Mouse (Mus musculus) liver, embryonic 15.5 days (tissue): ENCODE results near the gene Map4k1. TPM values are rescaled to one million over a fixed set of nuclear protein-coding genes. Genes with fewer than 3 reads are reported as not detected.
A peak's percentile ranks its signal among the peaks of the same experiment; 100 is the strongest.

Source experiments
- ATAC-seq: fragments of 200-750 bp; cut with Nextera tagmentation; 2 replicates; pipeline ENCODE4 v1.8.0; 2017; ENCODE audit warnings: moderate number of reproducible peaks, mild to moderate bottlenecking, moderate library complexity; ENCODE audit not compliant: insufficient read depth
- H3K27ac ChIP-seq: fragments of 300-500 bp; sonication (generic); replicated peaks from 2 replicates; pipeline ENCODE4 v1.5.1; 2015; ENCODE audit warnings: mild to moderate bottlenecking, inconsistent platforms
- H3K27me3 ChIP-seq: fragments of 300-500 bp; sonication (generic); 2 replicates; pipeline ENCODE4 v1.6.1; 2015; ENCODE audit warnings: mild to moderate bottlenecking, inconsistent platforms
- H3K36me3 ChIP-seq: fragments of 300-500 bp; sonication (generic); replicated peaks from 2 replicates; pipeline ENCODE4 v1.6.1; 2015; ENCODE audit warnings: moderate library complexity, mild to moderate bottlenecking, inconsistent platforms
- H3K4me1 ChIP-seq: fragments of 300-500 bp; sonication (generic); replicated peaks from 2 replicates; pipeline ENCODE4 v1.6.1; 2015; ENCODE audit warnings: inconsistent platforms
- H3K4me2 ChIP-seq: fragments of 300-500 bp; sonication (generic); 2 replicates; pipeline ENCODE4 v1.6.1; 2015; ENCODE audit warnings: moderate library complexity, mild to moderate bottlenecking, inconsistent platforms
- H3K4me3 ChIP-seq: fragments of 300-500 bp; sonication (generic); replicated peaks from 2 replicates; pipeline ENCODE4 v1.5.1; 2015; ENCODE audit warnings: mild to moderate bottlenecking, inconsistent platforms
- H3K9ac ChIP-seq: fragments of 300-500 bp; sonication (generic); 2 replicates; pipeline ENCODE4 v1.6.1; 2015; ENCODE audit warnings: moderate library complexity, mild to moderate bottlenecking, inconsistent platforms
- H3K9me3 ChIP-seq: fragments of 300-500 bp; sonication (generic); replicated peaks from 2 replicates; pipeline ENCODE4 v1.6.1; 2016; ENCODE audit warnings: inconsistent platforms
- WGBS: fragments of 180-500 bp; shearing (Covaris S2); methylation state at CpG from one replicate; pipeline ENCODE4 v1.1.7; 2015; ENCODE audit warnings: mixed read lengths; ENCODE audit not compliant: insufficient replicate concordance; 5-methylcytosine and 5-hydroxymethylcytosine counted together
- polyA plus RNA-seq: library from polyadenylated mRNA; unstranded; fragments of >200 nt; fragmentation: Nextera tagmentation; extraction: Ambion mirVana; gene quantifications from 2 replicates; pipeline ENCODE4 v1.2.1, GENCODE M21; 2015

The Map4k1 gene
- polyA plus RNA-seq, 1 experiment from 2014 or later: 21.6 TPM

DNA sequence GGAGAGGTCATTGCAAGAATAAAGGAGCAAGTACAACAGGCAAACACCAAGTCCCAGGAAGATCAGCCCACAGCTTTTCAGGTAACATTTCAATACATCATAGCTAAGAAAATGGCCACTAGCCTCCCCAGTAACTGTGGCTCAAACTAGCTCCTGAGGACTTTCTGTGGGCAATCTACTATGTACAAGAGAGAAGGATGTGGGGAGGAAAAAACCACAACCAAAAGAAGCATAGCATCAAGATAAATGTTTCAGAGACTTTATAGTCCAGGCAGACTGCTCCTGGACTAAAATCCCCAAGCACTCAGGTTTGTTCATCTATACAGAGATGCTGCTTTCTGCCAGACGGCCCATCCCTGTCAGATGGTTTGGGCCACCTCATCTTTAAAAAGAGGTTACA, 25.6 kb upstream of the Map4k1 start:
- H3K27ac ChIP-seq: peak overlapping the region; percentile 87

DNA sequence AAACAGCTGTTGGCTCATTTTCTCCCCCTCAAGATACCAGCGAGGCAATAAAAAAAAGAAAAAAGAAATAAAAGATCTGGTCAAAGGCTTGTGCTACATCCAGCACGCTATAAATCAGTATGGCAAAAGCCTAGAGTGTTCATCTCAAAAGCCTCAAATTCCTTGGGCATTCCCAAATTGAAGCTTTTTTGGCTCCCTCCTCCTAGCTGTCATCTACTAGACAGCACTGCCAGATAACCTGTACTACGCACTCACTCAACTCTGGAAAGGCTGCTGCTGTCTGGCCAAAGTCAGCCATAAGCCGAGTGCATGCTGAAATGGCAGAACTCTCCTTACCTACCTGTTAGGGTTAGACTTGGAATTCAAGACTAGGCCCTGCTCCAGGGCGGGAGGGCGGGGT, 24.6 kb upstream of the Map4k1 start:
- Histone ChIP-seq H3K9me3 (no peaks in the 10 kb centered on the region), H3K27ac (peak overlapping the region; percentile 92; the same call in 1 of the 2 replicates), H3K36me3 (peaks cover 8% of the 10 kb centered on the region; the same call in 1 of the 2 replicates), H3K4me2 (0 out of 2 replicates have a peak overlapping the region, but pooled peaks have one; percentile 8), H3K27me3 (no peaks in the 10 kb centered on the region), H3K9ac (no peak overlapping the region), H3K4me1 (peaks cover 92% of the 10 kb centered on the region), H3K4me3 (no peak overlapping the region)
- ATAC-seq: no peak
- 73% methylated on average over 6 of the region's 6 CpGs for WGBS

More for the DNA sequence above, 25.6 kb upstream of the Map4k1 start:
- no peaks in the 10 kb centered on the region for H3K9me3 ChIP-seq
- H3K4me3 ChIP-seq: no peak overlapping the region
- 65% methylated on average over 1 of the region's 1 CpGs for WGBS
- H3K9ac ChIP-seq: no peak overlapping the region
- no peak for ATAC-seq
- peaks cover 15% of the 10 kb centered on the region for H3K36me3 ChIP-seq
- H3K4me2 ChIP-seq: 0 out of 2 replicates have a peak overlapping the region, but pooled peaks have one; percentile 3
- peaks cover 100% of the 10 kb centered on the region for H3K4me1 ChIP-seq
- H3K27me3 ChIP-seq: no peaks in the 10 kb centered on the region

DNA sequence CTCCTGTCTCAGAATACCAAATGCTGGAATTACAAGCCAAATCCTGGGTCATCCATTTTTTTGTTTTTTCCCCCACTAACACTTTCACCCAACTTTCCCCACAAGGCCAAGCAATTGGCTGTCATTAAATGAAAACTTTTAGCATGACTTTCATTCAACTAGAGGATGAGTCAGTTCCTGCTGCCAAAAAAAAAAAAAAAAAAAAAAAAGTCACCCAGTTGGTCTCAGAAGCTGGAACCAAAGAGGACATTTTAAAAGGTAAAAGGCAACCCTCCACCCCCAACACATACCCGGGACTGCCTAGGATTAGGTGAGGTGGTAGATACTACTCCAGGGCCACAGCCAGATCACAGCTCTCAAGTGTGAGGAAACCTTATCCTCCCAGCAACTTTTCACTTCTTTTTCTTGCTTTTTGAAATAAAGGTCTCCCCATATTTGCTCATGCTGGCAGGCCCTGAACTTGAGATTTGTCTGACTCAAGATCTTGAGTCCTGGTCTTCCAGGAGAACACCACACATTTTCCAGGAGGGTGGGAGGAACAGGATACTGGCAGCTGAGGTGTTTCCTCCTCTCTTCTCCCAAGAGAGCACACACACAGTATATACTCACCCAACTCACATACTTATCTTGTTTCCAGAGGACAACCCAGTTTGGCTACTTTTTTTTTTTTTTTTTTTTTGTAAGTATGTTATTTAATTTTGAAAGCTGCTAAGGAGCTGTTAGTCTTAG, 23.7 kb upstream of the Map4k1 start:
- Histone ChIP-seq H3K4me1 (peaks cover 92% of the 10 kb centered on the region), H3K27ac (peak overlapping the region; percentile 92), H3K4me3 (no peak overlapping the region), H3K9ac (peak overlapping the region; percentile 93; the same call in 1 of the 2 replicates), H3K27me3 (no peaks in the 10 kb centered on the region), H3K4me2 (peak overlapping the region; percentile 93), H3K9me3 (no peaks in the 10 kb centered on the region), H3K36me3 (peaks cover 4% of the 10 kb centered on the region; the same call in 1 of the 2 replicates)
- WGBS: 34% methylated on average over 1 of the region's 1 CpGs
- ATAC-seq: no peak

DNA sequence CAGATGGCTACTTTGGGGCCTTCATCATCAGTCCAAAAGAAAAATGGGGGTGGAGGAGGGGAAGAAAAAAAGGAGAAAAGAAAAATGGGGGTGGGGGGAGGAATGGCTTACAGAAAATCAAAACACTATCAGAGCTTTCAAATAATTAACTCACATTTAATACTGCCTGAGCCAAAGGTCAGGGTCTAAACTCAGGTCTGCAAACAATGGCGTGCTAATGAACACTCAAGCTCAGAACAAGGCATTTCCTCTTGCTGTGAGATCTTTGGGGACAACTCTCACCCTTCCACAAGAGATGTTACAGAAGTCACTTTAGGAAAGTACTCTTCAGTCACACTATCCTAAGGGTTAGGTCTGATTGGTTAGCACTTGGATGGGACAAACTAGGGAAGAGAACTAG, 23.1 kb upstream of the Map4k1 start:
- Histone ChIP-seq H3K9ac (peak overlapping the region; percentile 93), H3K4me2 (peak overlapping the region; percentile 93), H3K4me3 (peak overlapping the region; percentile 84), H3K4me1 (peaks cover 92% of the 10 kb centered on the region), H3K9me3 (no peaks in the 10 kb centered on the region), H3K27me3 (no peaks in the 10 kb centered on the region), H3K36me3 (peaks cover 4% of the 10 kb centered on the region; the same call in 1 of the 2 replicates), H3K27ac (peak overlapping the region; percentile 92)
- ATAC-seq: no peak
- WGBS: 77% methylated on average over 1 of the region's 1 CpGs

DNA sequence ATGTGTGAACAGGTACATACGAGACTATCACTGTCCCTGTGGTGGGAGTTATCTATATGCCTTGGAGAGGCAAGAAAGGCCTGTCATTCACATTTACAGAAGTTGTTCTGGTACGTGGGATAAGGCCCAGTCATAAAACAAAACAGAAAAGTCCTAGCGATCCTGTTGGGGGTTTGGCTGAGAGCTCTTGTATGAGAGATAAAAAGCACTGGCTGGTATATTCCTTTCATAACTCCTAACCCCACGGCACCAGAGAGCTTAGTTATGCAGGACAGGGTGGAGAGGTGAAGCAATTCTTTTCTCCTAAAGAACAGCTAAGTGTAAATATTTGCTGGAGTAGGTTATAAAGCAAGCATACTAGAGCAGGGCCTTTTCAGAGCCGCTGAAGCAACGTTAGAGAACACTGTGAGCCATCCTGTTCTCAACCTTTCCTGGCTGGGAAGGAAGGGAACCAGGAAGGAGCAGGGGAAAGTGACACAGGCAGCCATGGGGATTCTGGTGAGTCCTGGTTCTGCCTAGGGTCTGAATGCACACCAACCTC, 22.3 kb upstream of the Map4k1 start:
- peak overlapping the region; percentile 93 for H3K9ac ChIP-seq
- no peaks in the 10 kb centered on the region for H3K27me3 ChIP-seq
- no peaks in the 10 kb centered on the region for H3K36me3 ChIP-seq
- H3K27ac ChIP-seq: peak overlapping the region; percentile 92
- H3K4me2 ChIP-seq: peak overlapping the region; percentile 93
- peak; percentile 4; the same call in 1 of the 2 replicates for ATAC-seq
- peaks cover 84% of the 10 kb centered on the region for H3K4me1 ChIP-seq
- no peaks in the 10 kb centered on the region for H3K9me3 ChIP-seq
- WGBS: 4% methylated on average over 6 of the region's 6 CpGs
- H3K4me3 ChIP-seq: peak overlapping the region; percentile 84

DNA sequence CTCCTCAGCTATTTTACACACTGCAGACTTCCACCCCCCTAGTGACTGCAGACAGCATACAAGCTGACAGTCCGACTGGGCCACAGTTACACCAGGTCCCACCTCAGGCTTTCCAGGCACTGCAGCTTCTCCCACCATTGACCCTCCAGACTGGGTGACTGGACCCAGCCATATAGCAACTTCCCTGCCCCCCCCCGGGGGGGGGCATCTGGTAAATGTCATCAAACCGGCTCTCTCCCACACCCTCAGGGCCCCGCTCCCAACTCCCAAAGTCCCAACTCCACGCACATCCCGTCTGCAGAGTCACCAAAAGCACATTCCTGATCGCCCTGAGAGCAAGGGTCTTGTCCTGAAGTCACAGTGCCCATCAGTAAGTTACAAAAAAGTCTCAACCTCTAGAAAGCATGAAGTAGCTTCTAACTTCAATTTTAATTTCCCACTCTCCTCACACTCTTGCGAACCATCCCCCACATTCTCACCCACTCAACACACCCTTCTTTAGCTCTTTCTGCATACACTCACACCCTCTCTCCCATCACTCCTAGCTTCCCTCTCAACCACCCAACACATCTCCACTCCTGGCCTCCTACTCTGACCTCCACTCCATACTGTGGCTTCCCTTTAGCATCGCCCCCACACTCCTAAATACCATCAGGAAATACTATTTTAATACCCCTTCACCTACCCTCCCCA, 21.4 kb upstream of the Map4k1 start:
- Histone ChIP-seq H3K4me1 (peaks cover 79% of the 10 kb centered on the region), H3K9me3 (no peaks in the 10 kb centered on the region), H3K4me3 (peak overlapping the region; percentile 84), H3K9ac (peak overlapping the region; percentile 93), H3K36me3 (no peaks in the 10 kb centered on the region), H3K4me2 (peak overlapping the region; percentile 93), H3K27me3 (no peaks in the 10 kb centered on the region), H3K27ac (peak overlapping the region; percentile 92)
- 22% methylated on average over 9 of the region's 9 CpGs for WGBS
- no peak for ATAC-seq

DNA sequence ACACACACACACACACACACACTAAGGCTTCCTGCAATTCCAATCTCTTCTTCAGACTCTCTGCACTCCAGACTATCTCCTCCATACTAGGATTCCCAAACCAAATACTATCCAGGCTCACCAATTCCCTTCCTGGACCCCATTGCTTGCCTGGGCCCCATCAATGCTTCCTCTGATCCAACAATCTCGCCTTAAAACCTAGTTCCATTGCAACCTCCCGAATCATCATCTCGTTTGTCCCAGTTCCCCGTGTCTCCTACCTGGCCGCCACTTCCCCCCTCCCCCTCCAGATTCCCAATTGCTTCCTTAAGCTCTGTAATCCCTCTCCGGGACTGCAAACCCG, 20.3 kb upstream of the Map4k1 start:
- WGBS: under 1% methylated on average over 7 of the region's 7 CpGs
- no peak for ATAC-seq
- Histone ChIP-seq H3K9ac (peak overlapping the region; percentile 93), H3K4me1 (peaks cover 70% of the 10 kb centered on the region), H3K9me3 (no peaks in the 10 kb centered on the region), H3K27ac (peak overlapping the region; percentile 92), H3K36me3 (no peaks in the 10 kb centered on the region), H3K27me3 (no peaks in the 10 kb centered on the region), H3K4me3 (peak overlapping the region; percentile 84), H3K4me2 (peak overlapping the region; percentile 93)

DNA sequence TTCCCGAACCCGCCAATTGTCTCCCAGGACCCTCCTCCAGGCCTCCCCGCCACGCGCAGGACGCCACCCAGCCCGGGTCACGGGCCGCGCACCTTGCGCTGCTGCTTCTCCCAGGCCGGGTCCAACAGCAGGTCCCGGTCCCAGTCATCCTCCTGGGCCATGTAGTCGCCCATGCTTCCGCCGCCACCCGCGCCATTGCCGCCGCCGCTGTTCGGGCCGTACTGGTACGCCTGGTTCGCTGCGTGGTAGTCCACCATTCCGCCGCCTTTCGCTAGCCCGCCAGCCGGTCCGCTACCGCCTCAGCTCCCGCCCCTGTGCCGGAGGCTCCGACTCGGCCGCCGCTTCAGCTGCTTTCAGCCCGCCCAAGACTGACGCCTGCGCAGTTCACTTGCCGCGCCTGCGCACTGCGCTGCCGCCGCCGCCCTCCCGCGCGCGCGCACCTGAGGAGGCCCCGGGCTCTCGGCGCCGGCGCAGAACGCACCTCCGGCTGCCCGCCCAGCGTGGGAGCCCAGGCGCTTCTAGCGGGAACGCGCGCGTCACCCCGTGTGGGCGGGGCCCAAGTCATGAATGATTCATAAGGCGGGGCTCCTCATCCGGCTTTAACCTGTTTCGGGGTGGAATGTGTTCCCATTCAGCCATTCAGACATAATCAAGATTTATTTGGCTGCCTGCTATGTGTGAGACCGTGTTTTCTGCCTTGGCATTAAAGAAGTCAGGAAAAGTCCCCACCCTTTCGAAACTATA, 19.8 kb upstream of the Map4k1 start, which contains the start of gene Actn4:
TSS of gene Actn4 (minus strand) at position 414 of the 744 bp plus-strand sequence.
- ATAC-seq: peak; percentile 90
- Histone ChIP-seq H3K9ac (peak within 1 kb of the TSS; percentile 93), H3K4me1 (peaks cover 70% of the 10 kb centered on the region), H3K4me3 (peak within 1 kb of the TSS; percentile 84), H3K4me2 (peak within 1 kb of the TSS; percentile 93), H3K36me3 (no peaks in the 10 kb centered on the region), H3K27ac (peak within 1 kb of the TSS; percentile 92), H3K27me3 (no peaks in the 10 kb centered on the region), H3K9me3 (no peaks in the 10 kb centered on the region)
- under 1% methylated on average over 76 of the region's 76 CpGs for WGBS

DNA sequence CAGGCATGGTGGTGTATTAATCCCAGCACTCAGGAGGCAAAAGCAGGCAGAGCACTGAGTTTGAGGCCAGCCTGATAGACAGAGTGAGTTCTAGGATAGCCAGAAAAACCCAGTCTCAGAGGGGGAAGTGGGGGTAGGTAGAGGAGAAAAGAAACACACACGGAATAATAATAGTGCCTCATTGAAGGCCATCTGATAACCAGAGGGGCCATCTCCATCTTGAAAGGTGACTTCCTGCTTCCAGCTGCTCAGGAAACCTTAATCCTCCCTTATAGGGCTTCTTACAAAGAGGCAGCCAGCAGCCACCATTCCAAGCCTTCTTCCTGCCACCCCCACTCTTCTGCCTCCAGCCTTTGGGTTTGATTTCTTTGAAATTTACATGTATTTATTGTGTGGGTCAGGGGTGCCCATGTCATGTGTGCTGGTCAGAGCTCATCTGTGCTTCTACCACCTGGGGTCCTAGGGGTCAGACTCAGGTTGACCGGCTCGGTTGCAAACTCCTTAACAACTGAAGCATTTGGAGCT, 18.4 kb upstream of the Map4k1 start:
- H3K9me3 ChIP-seq: no peaks in the 10 kb centered on the region
- H3K27ac ChIP-seq: peak overlapping the region; percentile 92
- peaks cover 57% of the 10 kb centered on the region for H3K4me1 ChIP-seq
- WGBS: 71% methylated on average over 3 of the region's 3 CpGs
- no peak overlapping the region for H3K4me3 ChIP-seq
- H3K9ac ChIP-seq: no peak overlapping the region
- ATAC-seq: no peak
- H3K36me3 ChIP-seq: no peaks in the 10 kb centered on the region
- H3K4me2 ChIP-seq: peak overlapping the region; percentile 93; the same call in 1 of the 2 replicates
- H3K27me3 ChIP-seq: no peaks in the 10 kb centered on the region

DNA sequence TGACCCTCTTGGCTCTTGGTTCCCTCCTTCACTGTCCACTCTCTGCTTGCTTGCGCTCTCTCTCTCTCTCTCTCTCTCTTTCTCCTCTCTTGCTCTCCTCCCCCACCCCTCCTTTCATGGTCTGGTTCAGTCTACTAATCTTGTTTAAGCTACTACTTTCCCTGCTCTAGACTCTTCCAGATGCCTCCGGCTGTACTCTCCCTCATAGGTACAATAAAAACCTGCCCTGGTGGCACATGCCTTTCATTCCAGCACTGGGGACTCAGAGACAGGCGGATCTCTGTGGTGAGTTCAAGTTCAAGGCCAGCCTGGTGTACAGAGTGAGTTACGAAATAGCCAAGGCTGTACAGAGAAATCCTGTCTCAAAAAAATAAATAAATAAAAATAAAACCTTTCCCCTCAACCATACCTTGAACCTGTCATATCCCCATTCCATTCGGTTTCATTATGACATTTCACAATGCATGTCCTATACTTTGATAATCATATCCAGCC, 16.5 kb upstream of the Map4k1 start:
- WGBS: 71% methylated on average over 5 of the region's 5 CpGs

More for the DNA sequence above, 16.5 kb upstream of the Map4k1 start:
- Histone ChIP-seq H3K4me1 (peaks cover 47% of the 10 kb centered on the region), H3K9ac (no peak overlapping the region), H3K36me3 (0 out of 2 replicates have a peak, but pooled peaks cover 3% of the 10 kb centered on the region), H3K4me3 (no peak overlapping the region), H3K4me2 (no peak overlapping the region), H3K27me3 (no peaks in the 10 kb centered on the region), H3K9me3 (no peaks in the 10 kb centered on the region), H3K27ac (no peak overlapping the region)
- no peak for ATAC-seq
